8 mouse cellular contexts compared by ENCODE assay signal in genomic region chr10:81140717-81141454, GRCm38 (mm10). TPM values are rescaled to one million over a fixed set of nuclear protein-coding genes. Genes with fewer than 3 reads are reported as not detected.
A peak's percentile ranks its signal among the peaks of the same experiment; 100 is the strongest.
DNase-seq lines count a peak whose midpoint lies in the region; ATAC-seq and TF ChIP-seq lines count a peak whose summit lies in the region.

No protein-coding gene starts in this region.

- H3K4me1 ChIP-seq in heart, embryonic 16.5 days (ENCODE audit: control insufficient read depth, insufficient read depth, low read length) = peaks cover 46% of the 10 kb centered on the region
- peaks cover 33% of the 10 kb centered on the region for H3K4me1 ChIP-seq in limb, embryonic 14.5 days (ENCODE audit: control insufficient read depth, insufficient read depth, low read length)

- no peaks in the 10 kb centered on the region for H3K27me3 ChIP-seq in heart, embryonic 16.5 days (ENCODE audit: control insufficient read depth, insufficient read depth, low read length)
- peaks cover under 1% of the 10 kb centered on the region; the same call in 1 of the 2 replicates for H3K27me3 ChIP-seq in limb, embryonic 14.5 days (ENCODE audit: control insufficient read depth, insufficient read depth, low read length)
- no peaks in the 10 kb centered on the region for H3K27me3 ChIP-seq in myocyte (ENCODE audit: control insufficient read depth, insufficient read depth, insufficient read length)

- peaks cover 75% of the 10 kb centered on the region for H3K79me2 ChIP-seq in myocyte (ENCODE audit: control insufficient read depth, insufficient read depth)

- H3ac ChIP-seq in myocyte (ENCODE audit: control insufficient read depth, insufficient read length) = no peak overlapping the region

- peak overlapping the region; percentile 41 for H3K27ac ChIP-seq in heart, embryonic 16.5 days (ENCODE audit: low read length)
- H3K27ac ChIP-seq in limb, embryonic 14.5 days (replicated peaks; ENCODE audit: low read depth, low read length) = no peak overlapping the region

- H3K4me3 ChIP-seq in heart, embryonic 16.5 days (ENCODE audit: low read length) = peak overlapping the region; percentile 87
- H3K4me3 ChIP-seq in limb, embryonic 14.5 days (replicated peaks; ENCODE audit: low read length) = 0 out of 2 replicates have a peak overlapping the region, but pooled peaks have one; percentile 93
- H3K4me3 ChIP-seq in myocyte = peak overlapping the region; percentile 94

- peak overlapping the region; percentile 56 for H3K9ac ChIP-seq in heart, embryonic 16.5 days (ENCODE audit: low read length)
- peak overlapping the region; percentile 16; the same call in 1 of the 2 replicates for H3K9ac ChIP-seq in limb, embryonic 14.5 days (ENCODE audit: low read depth, low read length, severe bottlenecking)

- intact Hi-C loops in gastrocnemius, postnatal 14 days (cut with DNase I; ENCODE audit: low total_unique reads) = no loop called here

- H3K9me3 ChIP-seq in heart, embryonic 16.5 days (replicated peaks; ENCODE audit: control insufficient read depth, low read length) = no peaks in the 10 kb centered on the region
- H3K9me3 ChIP-seq in limb, embryonic 14.5 days (ENCODE audit: control insufficient read depth, low read length) = no peaks in the 10 kb centered on the region

- peak overlapping the region; percentile 94 for H3K4me2 ChIP-seq in heart, embryonic 16.5 days (ENCODE audit: low read depth, low read length)
- peak overlapping the region; percentile 28 for H3K4me2 ChIP-seq in limb, embryonic 14.5 days (replicated peaks; ENCODE audit: low read depth, low read length, severe bottlenecking)
- H3K4me2 ChIP-seq in myocyte (ENCODE audit: low read depth) = peak overlapping the region; percentile 89

- peaks cover 23% of the 10 kb centered on the region for H3K36me3 ChIP-seq in heart, embryonic 16.5 days (ENCODE audit: control insufficient read depth, insufficient read depth)
- H3K36me3 ChIP-seq in limb, embryonic 14.5 days (ENCODE audit: control insufficient read depth, insufficient read depth, low read length) = peaks cover 28% of the 10 kb centered on the region
- peaks cover 9% of the 10 kb centered on the region for H3K36me3 ChIP-seq in myocyte (ENCODE audit: control insufficient read depth, insufficient read depth)

- ATAC-seq in heart, embryonic 16.5 days (replicated peaks; ENCODE audit: extremely low read depth, insufficient read depth, low FRiP score) = no peak
- ATAC-seq in limb, embryonic 14.5 days (ENCODE audit: low FRiP score, low read depth) = no peak

- 38% methylated on average over 10 of the region's 10 CpGs for WGBS in heart, embryonic 16.5 days
- 45% methylated on average over 10 of the region's 10 CpGs for WGBS in limb, embryonic 14.5 days

- TF ChIP-seq POLR2A in limb, embryonic 14.5 days (IDR thresholded peaks at IDR 0.05; ENCODE audit: borderline replicate concordance, extremely low read depth, insufficient read depth, insufficient read length) = no peak
- TF ChIP-seq POLR2A in myocyte (IDR thresholded peaks at IDR 0.05; ENCODE audit: insufficient read length, low read depth) = no peak

- peak; percentile 48 for DNase-seq in cerebellum, adult 11 months
- DNase-seq in cerebellum, postnatal 14 days = no peak
- DNase-seq in ZHBTc4 (ENCODE audit: low read depth, low spot score) = peak; percentile 58
- DNase-seq in limb, embryonic 14.5 days (ENCODE audit: low spot score) = no peak
- DNase-seq in yolk sac, embryonic 10.5 days (ENCODE audit: low spot score) = no peak
- DNase-seq in gastrocnemius, postnatal 14 days = no peak

TF ChIP-seq in myocyte, 11 proteins besides CTCF, POLR2A, EP300 and RAD21:
- TF ChIP-seq E2F4 (IDR thresholded peaks at IDR 0.05; ENCODE audit: insufficient read depth) = no peak
- TF ChIP-seq MYOD1 (IDR thresholded peaks at IDR 0.05; ENCODE audit: control insufficient read depth in 1 of 3, insufficient read length in 2 of 3, low read depth in 2 of 3) = no peak
- TF ChIP-seq SRF (IDR thresholded peaks at IDR 0.05; ENCODE audit: control insufficient read depth, insufficient read length, low read depth) = no peak
- no peak for TF ChIP-seq MYOG (IDR thresholded peaks at IDR 0.05; ENCODE audit: control insufficient read depth in 1 of 3, insufficient read depth in 1 of 3, insufficient read length in 2 of 3, low read depth in 2 of 3)
- no peak for TF ChIP-seq REST (IDR thresholded peaks at IDR 0.05; ENCODE audit: insufficient read depth, insufficient read length)
- no peak for TF ChIP-seq MAX (IDR thresholded peaks at IDR 0.05; ENCODE audit: low read depth)
- TF ChIP-seq TCF3 (IDR thresholded peaks at IDR 0.05; ENCODE audit: insufficient read length, low read depth) = no peak
- TF ChIP-seq POLR2AphosphoS2 (IDR thresholded peaks at IDR 0.05; ENCODE audit: insufficient read length, low read depth) = no peak
- TF ChIP-seq TCF12 (IDR thresholded peaks at IDR 0.05; ENCODE audit: insufficient read depth, poor library complexity, severe bottlenecking) = no peak
- TF ChIP-seq USF1 (IDR thresholded peaks at IDR 0.05; ENCODE audit: low read depth) = no peak
- no peak for TF ChIP-seq CEBPB (IDR thresholded peaks at IDR 0.05; ENCODE audit: insufficient read depth, poor library complexity, severe bottlenecking)
TF ChIP-seq in myocyte: peak in this region for 0.

RNA-seq across cellular contexts. Expression of gene Zbtb7a, which starts 5.9 kb away (rescaled TPM):
- 25.5 and 30.1 TPM in 2 replicates for polyA plus RNA-seq in heart, embryonic 16.5 days (2015; fragmentation: Nextera tagmentation; extraction: Ambion mirVana)
- polyA plus RNA-seq in limb, embryonic 14.5 days (2012; rRNA removed) = 17.7 and 21.0 TPM in 2 replicates
- polyA plus RNA-seq in limb, embryonic 14.5 days (2014; fragmentation: Nextera tagmentation; extraction: Ambion mirVana) = 30.6 and 35.9 TPM in 2 replicates
- 26.1 TPM for polyA plus RNA-seq in myocyte (2012; fragmentation: generic; extraction: Trizol)
- 10 to 100 TPM; 28.2 to 30.1 TPM for total RNA-seq in gastrocnemius, postnatal 14 days (2021)

RNA-seq across cellular contexts. Expression of gene Pias4, which starts 26.8 kb away (rescaled TPM):
- 34.7 and 37.5 TPM in 2 replicates for polyA plus RNA-seq in heart, embryonic 16.5 days (2015; fragmentation: Nextera tagmentation; extraction: Ambion mirVana)
- polyA plus RNA-seq in limb, embryonic 14.5 days (2012; rRNA removed) = 35.1 and 49.4 TPM in 2 replicates
- polyA plus RNA-seq in limb, embryonic 14.5 days (2014; fragmentation: Nextera tagmentation; extraction: Ambion mirVana) = 40.4 and 44.2 TPM in 2 replicates
- 43.2 TPM for polyA plus RNA-seq in myocyte (2012; fragmentation: generic; extraction: Trizol)
- total RNA-seq in gastrocnemius, postnatal 14 days (2021) = 10 to 100 TPM; 12.3 to 12.8 TPM

RNA-seq across cellular contexts. Expression of gene Map2k2, which starts 35.2 kb away (rescaled TPM):
- 143 and 152 TPM in 2 replicates for polyA plus RNA-seq in heart, embryonic 16.5 days (2015; fragmentation: Nextera tagmentation; extraction: Ambion mirVana)
- 165 and 176 TPM in 2 replicates for polyA plus RNA-seq in limb, embryonic 14.5 days (2012; rRNA removed)
- polyA plus RNA-seq in limb, embryonic 14.5 days (2014; fragmentation: Nextera tagmentation; extraction: Ambion mirVana) = 176 and 199 TPM in 2 replicates
- polyA plus RNA-seq in myocyte (2012; fragmentation: generic; extraction: Trizol) = 126 TPM
- total RNA-seq in gastrocnemius, postnatal 14 days (2021) = 100 to 1,000 TPM; 163 to 171 TPM

RNA-seq across cellular contexts. Expression of gene Eef2, which starts 35.5 kb away (rescaled TPM):
- polyA plus RNA-seq in heart, embryonic 16.5 days (2015; fragmentation: Nextera tagmentation; extraction: Ambion mirVana) = 435 and 443 TPM in 2 replicates
- polyA plus RNA-seq in limb, embryonic 14.5 days (2012; rRNA removed) = 1,329 and 1,559 TPM in 2 replicates
- polyA plus RNA-seq in limb, embryonic 14.5 days (2014; fragmentation: Nextera tagmentation; extraction: Ambion mirVana) = 544 and 581 TPM in 2 replicates
- 3,891 TPM for polyA plus RNA-seq in myocyte (2012; fragmentation: generic; extraction: Trizol)
- 100 to 1,000 TPM; 892 to 898 TPM for total RNA-seq in gastrocnemius, postnatal 14 days (2021)

RNA-seq across cellular contexts. Expression of gene Dapk3, which starts 41.9 kb away (rescaled TPM):
- 33.9 and 40.2 TPM in 2 replicates for polyA plus RNA-seq in heart, embryonic 16.5 days (2015; fragmentation: Nextera tagmentation; extraction: Ambion mirVana)
- polyA plus RNA-seq in limb, embryonic 14.5 days (2012; rRNA removed) = 73.0 and 81.8 TPM in 2 replicates
- polyA plus RNA-seq in limb, embryonic 14.5 days (2014; fragmentation: Nextera tagmentation; extraction: Ambion mirVana) = 57.7 and 60.9 TPM in 2 replicates
- 120 TPM for polyA plus RNA-seq in myocyte (2012; fragmentation: generic; extraction: Trizol)
- total RNA-seq in gastrocnemius, postnatal 14 days (2021) = 10 to 100 TPM; 21.2 to 24.8 TPM

Comparison
In these comparisons a context has a peak if more than half of its experiments do, and no peak if none do; other contexts are left out.
1. DNase-seq: peak in cerebellum, adult 11 months (single experiment) and ZHBTc4 (single experiment); none in cerebellum, postnatal 14 days (0 of 2), limb, embryonic 14.5 days (single experiment), yolk sac, embryonic 10.5 days (single experiment) and gastrocnemius, postnatal 14 days (single experiment).
2. H3K4me2 ChIP-seq: peak in every context shown above with its lines; median percentile 94 in heart, embryonic 16.5 days; 89 in myocyte; 28 in limb, embryonic 14.5 days.
3. Peak in every context shown above with its lines, with median percentiles within 50 percentile points of each other: H3K4me3 ChIP-seq.